Mouse (Mus musculus) hindbrain, embryonic 14.5 days (tissue): ENCODE data around the gene Gm37419. TPM values are rescaled to one million over a fixed set of nuclear protein-coding genes. Genes with fewer than 3 reads are reported as not detected.
A peak's percentile ranks its signal among the peaks of the same experiment; 100 is the strongest.

Experiments
- ATAC-seq: fragments of 200-750 bp; cut with Nextera tagmentation; 2 replicates; pipeline ENCODE4 v1.8.0; 2017; ENCODE audit warnings: moderate number of reproducible peaks, mild to moderate bottlenecking, moderate TSS enrichment, moderate library complexity; ENCODE audit not compliant: low FRiP score
- DNase-seq: peaks from one replicate; pipeline ENCODE4 v3.0.0-alpha.2; 2015; ENCODE audit warnings: low spot score
- H3K27ac ChIP-seq: fragments of 300-500 bp; sonication (generic); 2 replicates; pipeline ENCODE4 v1.5.1; 2014; ENCODE audit warnings: mild to moderate bottlenecking, moderate library complexity
- H3K27me3 ChIP-seq: fragments of 300-500 bp; sonication (generic); 2 replicates; pipeline ENCODE4 v1.6.1; 2014; ENCODE audit warnings: mild to moderate bottlenecking, low read length, mixed read lengths; ENCODE audit not compliant: control insufficient read depth, insufficient read depth
- H3K36me3 ChIP-seq: fragments of 300-500 bp; sonication (generic); replicated peaks from 2 replicates; pipeline ENCODE4 v1.6.1; 2014; ENCODE audit not compliant: control insufficient read depth, insufficient read depth
- H3K4me1 ChIP-seq: fragments of 300-500 bp; sonication (generic); replicated peaks from 2 replicates; pipeline ENCODE4 v1.6.1; 2014; ENCODE audit warnings: antibody characterized with exemption, low read length, mixed read lengths; ENCODE audit not compliant: control insufficient read depth, insufficient read depth
- H3K4me2 ChIP-seq: fragments of 300-500 bp; sonication (generic); replicated peaks from 2 replicates; pipeline ENCODE4 v1.6.1; 2014; ENCODE audit warnings: mild to moderate bottlenecking, moderate library complexity
- H3K4me3 ChIP-seq: fragments of 300-500 bp; sonication (generic); replicated peaks from 2 replicates; pipeline ENCODE4 v1.5.1; 2014; ENCODE audit warnings: mild to moderate bottlenecking, low read length
- H3K9ac ChIP-seq: fragments of 300-500 bp; sonication (generic); 2 replicates; pipeline ENCODE4 v1.6.1; 2014
- H3K9me3 ChIP-seq: fragments of 300-500 bp; sonication (generic); 2 replicates; pipeline ENCODE4 v1.6.1; 2016; ENCODE audit warnings: low read length; ENCODE audit not compliant: control insufficient read depth
- WGBS: fragments of 180-500 bp; shearing (Covaris S2); extraction: QIAGEN DNeasy Blood & Tissue Kit; methylation state at CpG from one replicate; pipeline ENCODE4 v1.1.7; 2014; 5-methylcytosine and 5-hydroxymethylcytosine counted together
- polyA plus RNA-seq: library from polyadenylated mRNA; unstranded; fragments of >200 nt; fragmentation: Nextera tagmentation; extraction: Ambion mirVana; gene quantifications from 2 replicates; pipeline ENCODE4 v1.2.1, GENCODE M21; 2014

Gm37419 gene
- polyA plus RNA-seq = not detected in 2 replicates

DNA sequence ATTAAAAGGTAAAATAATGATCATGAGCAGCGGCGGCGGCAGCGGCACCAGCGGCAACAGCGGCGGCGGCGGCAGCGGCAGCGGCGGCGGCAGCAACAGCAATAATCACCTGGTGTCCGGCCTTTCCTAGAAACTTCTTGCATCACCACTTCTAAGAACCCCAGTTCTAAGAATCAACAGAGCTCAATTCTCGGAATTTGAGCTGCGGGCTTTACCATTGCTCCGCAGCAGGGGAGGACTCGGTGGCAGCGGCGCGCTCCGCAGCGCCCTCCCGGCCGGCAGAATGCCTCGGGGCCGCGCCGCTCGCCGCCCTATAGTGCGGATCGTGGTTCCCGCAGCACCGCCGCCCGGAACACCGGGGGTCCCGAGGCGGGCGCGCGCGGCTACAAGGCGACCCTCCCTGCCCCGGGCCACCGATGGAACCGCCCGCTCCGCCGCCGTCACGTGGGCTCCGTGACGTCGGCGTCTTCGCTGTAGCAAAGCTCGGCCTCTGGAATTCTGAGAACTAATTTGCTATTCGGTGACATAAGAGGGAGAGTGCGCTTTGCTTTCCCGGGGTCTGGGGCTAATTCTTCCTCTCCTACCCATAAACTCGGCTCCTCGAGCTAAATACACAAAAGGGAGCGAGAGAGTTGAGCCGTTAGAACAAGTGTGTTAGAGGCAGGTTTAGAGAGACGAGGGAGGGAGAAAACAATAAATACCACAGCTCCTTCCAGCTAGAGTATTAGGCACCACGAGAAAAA, at the start of gene Gm37419, which contains the start of gene Bcl6:
Gene Gm37419 (plus strand): TSS at position 17 of the 743 bp plus-strand sequence.
Gene Bcl6 (minus strand): TSS at position 387 of the 743 bp plus-strand sequence.
- DNase-seq (peak; percentile 93), ATAC-seq (peak; percentile 88)
- H3K4me1 ChIP-seq = peaks cover 23% of the 10 kb centered on the region; the same call in 1 of the 2 replicates
- H3K4me2 ChIP-seq = peak within 1 kb of the TSS; percentile 99
- no peaks in the 10 kb centered on the region for H3K36me3 ChIP-seq
- peak within 1 kb of the TSS; percentile 68 for H3K4me3 ChIP-seq
- peak within 1 kb of the TSS; percentile 86 for H3K9ac ChIP-seq
- H3K9me3 ChIP-seq = no peaks in the 10 kb centered on the region
- WGBS = under 1% methylated on average over 64 of the region's 68 CpGs
- peaks cover 29% of the 10 kb centered on the region for H3K27me3 ChIP-seq
- peak within 1 kb of the TSS; percentile 99 for H3K27ac ChIP-seq

DNA sequence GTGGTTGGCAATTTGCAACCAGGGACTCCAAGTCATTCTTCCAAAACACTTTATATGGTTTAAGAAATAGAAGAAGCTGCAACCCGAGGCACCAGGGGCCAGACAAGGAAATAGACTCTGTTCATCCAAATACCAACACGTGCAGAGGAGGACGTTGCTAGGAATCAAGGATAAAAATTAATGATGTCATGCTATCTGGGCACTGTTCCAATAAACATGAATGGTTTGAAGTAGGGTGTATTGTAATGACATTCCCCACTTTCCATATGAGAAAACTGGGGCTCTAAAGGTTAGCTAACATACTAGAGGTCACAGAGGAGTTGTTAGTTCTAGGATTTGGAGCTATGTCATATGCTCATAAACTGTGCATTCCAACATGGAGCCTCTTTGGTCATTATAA, 43.5 kb upstream of the Gm37419 start:
- DNase-seq (no peak), ATAC-seq (no peak)
- no peak overlapping the region for H3K4me3 ChIP-seq
- H3K27me3 ChIP-seq = no peaks in the 10 kb centered on the region
- H3K27ac ChIP-seq = no peak overlapping the region
- H3K9me3 ChIP-seq = no peaks in the 10 kb centered on the region
- no peaks in the 10 kb centered on the region for H3K4me1 ChIP-seq
- H3K9ac ChIP-seq = no peak overlapping the region
- 55% methylated on average over 3 of the region's 3 CpGs for WGBS
- no peaks in the 10 kb centered on the region for H3K36me3 ChIP-seq
- no peak overlapping the region for H3K4me2 ChIP-seq

DNA sequence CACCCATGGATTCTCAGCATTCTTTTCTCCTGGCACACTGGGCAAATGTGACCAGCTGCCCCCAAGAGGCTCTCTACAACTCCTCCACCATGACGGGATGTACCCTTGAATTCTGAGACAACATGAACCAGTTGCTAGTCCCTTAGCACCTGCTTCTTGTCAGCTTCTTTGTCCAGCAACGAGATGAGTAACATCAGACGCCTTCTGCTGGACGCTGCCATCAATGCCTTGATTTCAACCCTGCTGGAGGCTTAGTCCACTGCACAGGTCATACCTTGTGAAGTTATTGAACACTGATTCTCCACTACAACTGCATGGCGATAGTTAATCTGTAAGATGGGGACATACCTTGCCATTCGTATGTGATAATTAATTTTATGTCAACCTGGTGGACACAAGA, 40.6 kb upstream of the Gm37419 start:
- Histone ChIP-seq H3K9me3 (no peaks in the 10 kb centered on the region), H3K9ac (no peak overlapping the region), H3K4me2 (no peak overlapping the region), H3K27me3 (no peaks in the 10 kb centered on the region), H3K36me3 (no peaks in the 10 kb centered on the region), H3K4me3 (no peak overlapping the region), H3K4me1 (no peaks in the 10 kb centered on the region), H3K27ac (no peak overlapping the region)
- 91% methylated on average over 6 of the region's 6 CpGs for WGBS
- DNase-seq (no peak), ATAC-seq (no peak)

- Histone ChIP-seq H3K4me2 (no peak overlapping the region), H3K9me3 (no peaks in the 10 kb centered on the region), H3K27ac (no peak overlapping the region), H3K27me3 (no peaks in the 10 kb centered on the region), H3K9ac (no peak overlapping the region), H3K36me3 (no peaks in the 10 kb centered on the region), H3K4me3 (no peak overlapping the region), H3K4me1 (no peaks in the 10 kb centered on the region)
- DNase-seq (no peak), ATAC-seq (no peak; the same call in 1 of the 2 replicates)
- WGBS = 77% methylated on average over 4 of the region's 4 CpGs
Measured at GRCm38 (mm10) chr16:23952101-23952727, 36.1 kb upstream of the Gm37419 start.

DNA sequence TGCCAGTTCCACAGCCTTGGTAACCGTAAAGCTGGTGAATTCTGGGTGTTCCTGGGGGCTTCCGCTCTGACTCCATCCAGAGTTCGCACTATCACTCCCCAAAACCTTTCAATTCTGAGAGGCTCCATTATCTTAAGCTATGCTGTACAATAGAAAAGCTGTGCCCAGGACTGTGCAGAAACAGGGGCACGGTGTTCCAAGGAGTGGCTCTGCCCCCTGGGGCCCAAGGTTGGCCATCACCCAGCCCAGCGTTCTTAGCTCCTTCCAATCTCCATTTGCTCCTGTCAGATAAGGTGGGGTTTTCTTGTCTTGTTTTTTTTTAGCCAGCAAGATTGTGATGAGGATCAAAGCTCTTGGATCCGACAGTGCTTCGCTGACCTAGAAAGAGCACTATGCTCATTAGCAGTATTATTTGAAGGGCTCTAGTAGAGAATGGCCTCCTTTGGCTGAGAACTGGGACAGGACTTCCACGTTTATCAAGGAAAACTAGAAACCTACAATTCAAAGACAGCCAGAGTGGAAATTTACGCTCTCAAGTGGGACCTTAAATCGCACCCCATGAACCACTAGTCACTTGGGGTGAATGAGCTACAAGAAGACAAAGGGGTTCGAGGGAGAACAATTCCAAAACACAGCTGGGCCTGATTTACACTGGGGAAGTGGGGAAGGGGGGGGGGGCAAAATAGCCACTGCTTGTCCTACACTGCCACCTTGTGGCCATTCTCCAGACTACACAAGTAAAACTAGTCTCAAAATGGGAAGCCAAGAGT, 34.9 kb upstream of the Gm37419 start:
- peak; percentile 80 for DNase-seq
- no peaks in the 10 kb centered on the region for H3K27me3 ChIP-seq
- H3K9me3 ChIP-seq = no peaks in the 10 kb centered on the region
- H3K4me3 ChIP-seq = no peak overlapping the region
- peak; percentile 51; the same call in 1 of the 2 replicates for ATAC-seq
- no peak overlapping the region for H3K4me2 ChIP-seq
- H3K27ac ChIP-seq = no peak overlapping the region
- no peaks in the 10 kb centered on the region for H3K36me3 ChIP-seq
- H3K9ac ChIP-seq = no peak overlapping the region
- no peaks in the 10 kb centered on the region for H3K4me1 ChIP-seq
- 47% methylated on average over 11 of the region's 11 CpGs for WGBS

DNA sequence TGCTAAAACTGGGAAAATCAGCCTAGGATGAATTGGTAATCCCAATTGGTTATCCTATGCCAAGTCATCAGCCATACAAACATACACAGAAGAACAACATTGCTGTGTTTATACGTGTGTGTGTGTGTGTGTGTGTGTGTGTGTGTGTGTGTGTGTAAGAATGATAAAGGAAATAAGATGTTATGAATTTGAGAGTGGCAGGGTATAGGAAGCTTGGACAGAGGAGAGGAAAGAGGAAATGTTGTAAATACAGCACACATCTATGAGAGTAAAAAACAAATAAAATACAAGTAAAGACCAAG, 34.4 kb upstream of the Gm37419 start:
- H3K4me1 ChIP-seq = no peaks in the 10 kb centered on the region
- H3K36me3 ChIP-seq = no peaks in the 10 kb centered on the region
- no peak for DNase-seq
- H3K9me3 ChIP-seq = no peaks in the 10 kb centered on the region
- 0% methylated on average over 1 of the region's 1 CpGs for WGBS
- no peak overlapping the region for H3K4me2 ChIP-seq
- H3K4me3 ChIP-seq = no peak overlapping the region
- H3K27ac ChIP-seq = no peak overlapping the region
- H3K27me3 ChIP-seq = no peaks in the 10 kb centered on the region
- 0 out of 2 replicates have a peak, but pooled peaks have one; percentile 31 for ATAC-seq
- H3K9ac ChIP-seq = no peak overlapping the region

GRCm38 (mm10) chr16:23958938-23959337, 29.3 kb upstream of the Gm37419 start:
- H3K4me3 ChIP-seq = no peak overlapping the region
- no peaks in the 10 kb centered on the region for H3K4me1 ChIP-seq
- DNase-seq (no peak), ATAC-seq (no peak)
- H3K4me2 ChIP-seq = no peak overlapping the region
- no peaks in the 10 kb centered on the region for H3K36me3 ChIP-seq
- H3K27me3 ChIP-seq = no peaks in the 10 kb centered on the region
- H3K27ac ChIP-seq = no peak overlapping the region
- no peak overlapping the region for H3K9ac ChIP-seq
- no peaks in the 10 kb centered on the region for H3K9me3 ChIP-seq

GRCm38 (mm10) chr16:23962401-23962800, 25.9 kb upstream of the Gm37419 start:
- H3K27me3 ChIP-seq = no peaks in the 10 kb centered on the region
- no peaks in the 10 kb centered on the region for H3K9me3 ChIP-seq
- no peak overlapping the region for H3K4me3 ChIP-seq
- 89% methylated on average over 2 of the region's 2 CpGs for WGBS
- no peaks in the 10 kb centered on the region for H3K36me3 ChIP-seq
- H3K9ac ChIP-seq = no peak overlapping the region
- DNase-seq (no peak), ATAC-seq (no peak)
- no peak overlapping the region for H3K27ac ChIP-seq
- H3K4me1 ChIP-seq = no peaks in the 10 kb centered on the region
- no peak overlapping the region for H3K4me2 ChIP-seq
